Mouse (Mus musculus) hindbrain, embryonic 14.5 days (tissue): ENCODE results near the gene Cmtm6. TPM values are rescaled to one million over a fixed set of nuclear protein-coding genes. Genes with fewer than 3 reads are reported as not detected.

Experiments
- ATAC-seq: fragments of 200-750 bp; cut with Nextera tagmentation; 2 replicates; pipeline ENCODE4 v1.8.0; 2017; ENCODE audit warnings: moderate number of reproducible peaks, mild to moderate bottlenecking, moderate TSS enrichment, moderate library complexity; ENCODE audit not compliant: low FRiP score
- DNase-seq: peaks from one replicate; pipeline ENCODE4 v3.0.0-alpha.2; 2015; ENCODE audit warnings: low spot score
- H3K27ac ChIP-seq: fragments of 300-500 bp; sonication (generic); 2 replicates; pipeline ENCODE4 v1.5.1; 2014; ENCODE audit warnings: mild to moderate bottlenecking, moderate library complexity
- H3K27me3 ChIP-seq: fragments of 300-500 bp; sonication (generic); 2 replicates; pipeline ENCODE4 v1.6.1; 2014; ENCODE audit warnings: mild to moderate bottlenecking, low read length, mixed read lengths; ENCODE audit not compliant: control insufficient read depth, insufficient read depth
- H3K36me3 ChIP-seq: fragments of 300-500 bp; sonication (generic); replicated peaks from 2 replicates; pipeline ENCODE4 v1.6.1; 2014; ENCODE audit not compliant: control insufficient read depth, insufficient read depth
- H3K4me1 ChIP-seq: fragments of 300-500 bp; sonication (generic); replicated peaks from 2 replicates; pipeline ENCODE4 v1.6.1; 2014; ENCODE audit warnings: antibody characterized with exemption, low read length, mixed read lengths; ENCODE audit not compliant: control insufficient read depth, insufficient read depth
- H3K4me2 ChIP-seq: fragments of 300-500 bp; sonication (generic); replicated peaks from 2 replicates; pipeline ENCODE4 v1.6.1; 2014; ENCODE audit warnings: mild to moderate bottlenecking, moderate library complexity
- H3K4me3 ChIP-seq: fragments of 300-500 bp; sonication (generic); replicated peaks from 2 replicates; pipeline ENCODE4 v1.5.1; 2014; ENCODE audit warnings: mild to moderate bottlenecking, low read length
- H3K9ac ChIP-seq: fragments of 300-500 bp; sonication (generic); 2 replicates; pipeline ENCODE4 v1.6.1; 2014
- H3K9me3 ChIP-seq: fragments of 300-500 bp; sonication (generic); 2 replicates; pipeline ENCODE4 v1.6.1; 2016; ENCODE audit warnings: low read length; ENCODE audit not compliant: control insufficient read depth
- WGBS: fragments of 180-500 bp; shearing (Covaris S2); extraction: QIAGEN DNeasy Blood & Tissue Kit; methylation state at CpG from one replicate; pipeline ENCODE4 v1.1.7; 2014; 5-methylcytosine and 5-hydroxymethylcytosine counted together
- polyA plus RNA-seq: library from polyadenylated mRNA; unstranded; fragments of >200 nt; fragmentation: Nextera tagmentation; extraction: Ambion mirVana; gene quantifications from 2 replicates; pipeline ENCODE4 v1.2.1, GENCODE M21; 2014

Cmtm6 gene
- polyA plus RNA-seq, 1 experiment from 2014 or later = 21.2 TPM

DNA sequence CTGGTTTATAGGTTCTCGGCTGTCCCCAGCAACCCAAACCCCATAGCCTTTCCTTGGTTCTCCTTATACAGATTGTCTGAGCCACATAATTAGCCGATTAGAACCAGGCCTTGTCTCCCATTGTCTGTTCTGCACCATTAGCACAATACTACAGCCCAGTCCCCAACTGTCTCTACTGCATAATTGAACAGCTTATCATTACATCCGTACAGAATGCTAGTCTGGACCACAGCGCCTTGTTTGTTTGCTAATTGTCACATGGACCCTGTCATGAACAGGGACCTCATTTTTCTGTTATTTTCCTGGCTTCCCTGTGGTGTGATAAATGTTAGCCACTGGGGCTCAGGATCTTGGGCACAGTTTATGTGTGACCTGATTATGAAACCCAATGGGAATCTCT lies 29.0 kb downstream of the Cmtm6 start:
- no peak for DNase-seq
- no peak overlapping the region for H3K4me2 ChIP-seq
- H3K27me3 ChIP-seq = no peaks in the 10 kb centered on the region
- no peak overlapping the region for H3K4me3 ChIP-seq
- H3K9ac ChIP-seq = no peak overlapping the region
- WGBS = 53% methylated on average over 4 of the region's 4 CpGs
- H3K9me3 ChIP-seq = no peaks in the 10 kb centered on the region
- H3K27ac ChIP-seq = no peak overlapping the region
- no peak for ATAC-seq
- H3K4me1 ChIP-seq = no peaks in the 10 kb centered on the region
- no peaks in the 10 kb centered on the region for H3K36me3 ChIP-seq

DNA sequence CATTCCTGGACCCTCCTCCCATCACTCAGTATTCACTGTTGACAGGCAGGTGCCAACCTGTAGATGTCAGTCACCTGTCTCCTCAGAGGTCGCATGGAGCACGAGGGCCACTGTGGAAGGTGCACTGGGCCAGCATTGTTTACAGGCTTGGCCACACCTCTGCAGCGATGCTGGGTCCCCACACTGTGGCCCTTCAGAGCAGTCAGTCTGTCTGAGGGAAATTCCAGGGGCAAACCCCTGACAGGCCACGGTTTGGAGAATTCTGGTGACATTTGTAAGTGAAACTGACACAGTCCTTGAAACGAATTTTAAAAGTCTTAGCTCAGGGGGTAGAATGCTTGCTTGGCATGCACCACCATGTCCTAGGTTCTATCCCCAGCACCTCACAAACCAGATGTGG lies 29.4 kb downstream of the Cmtm6 start:
- Histone ChIP-seq H3K27me3 (no peaks in the 10 kb centered on the region), H3K36me3 (no peaks in the 10 kb centered on the region), H3K9me3 (no peaks in the 10 kb centered on the region), H3K4me2 (no peak overlapping the region), H3K4me3 (no peak overlapping the region), H3K27ac (no peak overlapping the region), H3K4me1 (no peaks in the 10 kb centered on the region), H3K9ac (no peak overlapping the region)
- WGBS = 84% methylated on average over 5 of the region's 5 CpGs
- no peak for DNase-seq
- ATAC-seq = no peak

DNA sequence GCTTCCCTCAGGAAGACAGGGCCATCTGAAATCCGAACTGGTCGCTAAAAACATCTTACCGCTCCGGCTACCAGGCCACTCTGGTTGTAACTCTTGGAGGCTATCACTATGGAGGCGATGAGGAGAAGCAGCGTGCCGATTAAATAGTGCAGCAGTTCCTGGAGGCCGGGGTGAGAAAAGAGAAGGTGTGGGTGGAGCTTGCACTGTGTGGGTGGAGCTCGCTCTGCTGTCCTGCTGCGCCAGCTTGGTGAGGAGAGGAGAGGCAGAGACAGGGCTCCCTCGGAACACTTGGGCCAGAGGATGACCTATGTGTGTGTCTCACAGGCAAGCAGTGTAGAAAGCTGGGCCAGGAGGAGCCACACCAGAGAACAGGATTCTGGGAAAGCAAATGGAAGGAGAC lies 30.9 kb downstream of the Cmtm6 start:
- H3K36me3 ChIP-seq = no peaks in the 10 kb centered on the region
- WGBS = 72% methylated on average over 11 of the region's 11 CpGs

DNA sequence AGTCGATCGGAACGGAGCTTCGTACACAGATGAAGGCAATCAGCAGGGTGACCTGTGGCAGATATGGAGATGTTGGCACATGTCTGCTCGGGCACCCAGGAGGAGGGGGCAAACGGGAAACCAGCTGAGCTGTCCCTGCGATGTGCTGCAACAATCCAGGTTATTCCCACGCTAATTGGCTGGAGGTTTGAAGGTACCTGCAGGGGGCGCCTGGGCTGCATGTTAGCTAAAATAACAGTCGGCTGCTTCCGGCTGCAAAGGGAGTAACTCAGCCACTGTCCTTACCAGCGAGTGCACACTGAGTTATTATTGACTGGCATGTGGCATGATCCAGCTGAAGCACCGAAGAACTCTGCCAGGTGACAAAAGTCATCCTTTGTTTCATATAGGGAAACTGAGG lies 32.4 kb downstream of the Cmtm6 start:
- no peaks in the 10 kb centered on the region for H3K27me3 ChIP-seq
- no peak overlapping the region for H3K27ac ChIP-seq
- ATAC-seq (no peak), DNase-seq (peak; percentile 42)
- no peaks in the 10 kb centered on the region for H3K9me3 ChIP-seq
- no peak overlapping the region for H3K9ac ChIP-seq
- no peaks in the 10 kb centered on the region for H3K36me3 ChIP-seq
- 60% methylated on average over 13 of the region's 13 CpGs for WGBS
- 0 out of 2 replicates have a peak, but pooled peaks cover 6% of the 10 kb centered on the region for H3K4me1 ChIP-seq
- H3K4me2 ChIP-seq = no peak overlapping the region
- H3K4me3 ChIP-seq = no peak overlapping the region

More for the DNA sequence above, 30.9 kb downstream of the Cmtm6 start:
- Histone ChIP-seq H3K27me3 (no peaks in the 10 kb centered on the region), H3K9me3 (no peaks in the 10 kb centered on the region), H3K27ac (no peak overlapping the region), H3K4me1 (no peaks in the 10 kb centered on the region), H3K9ac (no peak overlapping the region), H3K4me3 (no peak overlapping the region), H3K4me2 (no peak overlapping the region)
- DNase-seq = no peak
- no peak for ATAC-seq

DNA sequence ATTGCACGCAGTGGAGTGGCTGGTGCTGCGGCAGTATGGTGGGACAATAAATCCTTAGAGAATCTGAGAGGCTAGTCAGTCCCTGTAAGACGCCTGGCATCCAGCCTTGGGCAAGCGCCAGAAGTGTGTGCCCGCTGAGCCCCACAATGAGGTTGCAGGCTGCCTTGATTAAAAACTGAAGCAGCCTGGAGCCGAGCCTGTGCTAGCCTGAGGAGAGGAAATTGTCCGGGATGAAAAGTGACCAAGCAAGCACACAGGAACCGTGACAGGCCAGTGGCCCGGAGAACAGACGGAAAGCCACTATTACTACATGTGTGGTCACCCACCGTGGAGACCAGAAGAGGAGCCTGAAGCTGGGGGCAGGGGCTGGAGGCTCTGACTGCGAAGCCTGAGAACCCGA lies 36.1 kb downstream of the Cmtm6 start:
- peak overlapping the region; percentile 11; the same call in 1 of the 2 replicates for H3K27ac ChIP-seq
- ATAC-seq = peak; percentile 74; the same call in 1 of the 2 replicates
- no peak overlapping the region for H3K4me3 ChIP-seq
- DNase-seq = peak; percentile 71
- no peaks in the 10 kb centered on the region for H3K27me3 ChIP-seq
- H3K9ac ChIP-seq = no peak overlapping the region
- H3K4me2 ChIP-seq = no peak overlapping the region
- no peaks in the 10 kb centered on the region for H3K36me3 ChIP-seq
- H3K9me3 ChIP-seq = no peaks in the 10 kb centered on the region
- 40% methylated on average over 13 of the region's 13 CpGs for WGBS
- H3K4me1 ChIP-seq = 0 out of 2 replicates have a peak, but pooled peaks cover 6% of the 10 kb centered on the region

DNA sequence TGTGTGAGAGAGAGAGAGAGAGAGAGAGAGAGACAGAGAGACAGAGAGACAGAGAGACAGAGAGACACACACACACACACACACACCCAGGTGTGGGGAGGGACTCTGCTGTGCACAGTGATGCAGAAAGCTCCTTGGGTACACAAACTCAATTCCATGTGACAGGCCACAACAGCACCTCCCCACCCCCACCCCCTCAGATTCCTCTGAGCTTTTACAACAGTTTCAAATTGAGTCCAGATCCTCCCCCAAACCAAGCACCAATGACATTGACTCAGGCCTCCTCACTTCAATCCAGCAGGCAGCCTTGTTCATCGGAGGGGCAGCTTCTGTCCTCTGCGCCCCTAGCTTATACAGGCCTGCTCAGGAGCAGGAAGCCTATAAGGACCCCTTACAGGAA lies 36.6 kb downstream of the Cmtm6 start:
- Histone ChIP-seq H3K27ac (peak overlapping the region; percentile 11; the same call in 1 of the 2 replicates), H3K27me3 (no peaks in the 10 kb centered on the region), H3K9me3 (no peaks in the 10 kb centered on the region), H3K4me2 (no peak overlapping the region), H3K4me3 (no peak overlapping the region), H3K36me3 (no peaks in the 10 kb centered on the region), H3K9ac (no peak overlapping the region), H3K4me1 (0 out of 2 replicates have a peak, but pooled peaks cover 6% of the 10 kb centered on the region)
- DNase-seq (no peak), ATAC-seq (no peak)
- 74% methylated on average over 2 of the region's 2 CpGs for WGBS

DNA sequence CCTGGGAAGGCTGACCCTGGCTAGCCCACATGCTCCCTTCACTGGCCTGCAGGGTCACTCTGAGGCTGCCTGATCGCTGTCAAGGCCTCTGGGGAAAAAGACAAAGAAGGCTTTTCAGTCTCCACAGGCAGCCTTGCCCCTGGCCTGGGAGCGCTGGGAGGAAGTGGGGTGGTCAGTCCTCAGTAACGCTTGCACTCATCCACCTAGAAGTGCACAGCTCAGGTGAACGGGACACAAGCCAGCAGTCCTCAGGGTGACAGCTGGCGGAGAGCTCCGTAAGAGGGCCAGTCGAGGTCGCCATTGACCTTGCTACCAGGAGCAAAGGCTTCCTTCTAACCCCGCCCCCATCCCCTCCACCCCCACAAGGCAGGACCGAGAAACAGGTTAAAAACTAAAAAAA lies 37.1 kb downstream of the Cmtm6 start:
- Histone ChIP-seq H3K36me3 (no peaks in the 10 kb centered on the region), H3K4me3 (no peak overlapping the region), H3K4me1 (0 out of 2 replicates have a peak, but pooled peaks cover 6% of the 10 kb centered on the region), H3K9ac (no peak overlapping the region), H3K9me3 (no peaks in the 10 kb centered on the region), H3K27ac (no peak overlapping the region), H3K27me3 (no peaks in the 10 kb centered on the region), H3K4me2 (no peak overlapping the region)
- WGBS = 55% methylated on average over 10 of the region's 10 CpGs
- DNase-seq = no peak
- no peak for ATAC-seq

DNA sequence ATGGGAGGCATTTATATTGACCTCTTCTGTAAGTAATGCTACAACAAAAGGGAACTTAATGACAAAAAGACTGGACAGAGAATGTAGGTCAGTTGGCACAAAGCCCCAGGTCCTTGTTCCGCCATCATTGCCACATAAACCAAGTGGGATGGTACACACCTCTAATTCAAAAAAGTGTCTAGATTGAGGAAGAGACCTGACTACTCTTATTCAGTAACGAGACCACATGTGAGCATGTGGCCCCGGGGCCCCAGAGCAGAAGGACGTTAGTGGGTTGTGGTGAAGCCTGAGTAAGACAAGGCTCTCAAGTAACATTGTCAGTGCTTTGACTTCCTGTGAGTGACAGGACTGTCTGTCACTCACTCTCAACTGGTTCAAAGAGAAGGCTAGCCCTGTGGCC lies 39.3 kb downstream of the Cmtm6 start:
- WGBS = 89% methylated on average over 4 of the region's 4 CpGs
- no peak overlapping the region for H3K4me2 ChIP-seq
- DNase-seq (no peak), ATAC-seq (no peak)
- 0 out of 2 replicates have a peak, but pooled peaks cover 6% of the 10 kb centered on the region for H3K4me1 ChIP-seq
- no peaks in the 10 kb centered on the region for H3K9me3 ChIP-seq
- H3K9ac ChIP-seq = no peak overlapping the region
- H3K27ac ChIP-seq = no peak overlapping the region
- no peaks in the 10 kb centered on the region for H3K27me3 ChIP-seq
- no peaks in the 10 kb centered on the region for H3K36me3 ChIP-seq
- no peak overlapping the region for H3K4me3 ChIP-seq

DNA sequence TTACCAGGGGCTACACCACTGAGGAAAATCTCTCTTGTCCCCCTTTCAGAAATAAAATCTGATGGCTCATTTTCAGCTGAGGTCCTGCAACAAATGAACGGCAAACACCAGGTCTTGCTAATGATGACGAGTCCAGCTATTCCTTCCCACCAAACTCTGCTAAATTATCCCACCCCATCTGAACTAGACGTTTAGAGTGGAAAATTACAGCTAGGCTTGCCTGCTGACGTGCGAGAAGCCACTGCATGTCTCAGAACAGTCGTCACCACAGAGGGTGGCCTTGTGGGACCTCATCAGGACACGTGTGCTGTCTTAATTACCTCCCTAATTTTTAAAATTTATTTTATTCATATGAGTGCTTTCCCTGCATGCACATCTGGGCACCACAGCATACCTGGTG lies 40.6 kb downstream of the Cmtm6 start:
- Histone ChIP-seq H3K9me3 (no peaks in the 10 kb centered on the region), H3K9ac (no peak overlapping the region), H3K27ac (no peak overlapping the region), H3K36me3 (no peaks in the 10 kb centered on the region), H3K4me2 (no peak overlapping the region), H3K27me3 (no peaks in the 10 kb centered on the region), H3K4me3 (no peak overlapping the region), H3K4me1 (0 out of 2 replicates have a peak, but pooled peaks cover 6% of the 10 kb centered on the region)
- no peak for DNase-seq
- 80% methylated on average over 7 of the region's 7 CpGs for WGBS
- ATAC-seq = no peak

DNA sequence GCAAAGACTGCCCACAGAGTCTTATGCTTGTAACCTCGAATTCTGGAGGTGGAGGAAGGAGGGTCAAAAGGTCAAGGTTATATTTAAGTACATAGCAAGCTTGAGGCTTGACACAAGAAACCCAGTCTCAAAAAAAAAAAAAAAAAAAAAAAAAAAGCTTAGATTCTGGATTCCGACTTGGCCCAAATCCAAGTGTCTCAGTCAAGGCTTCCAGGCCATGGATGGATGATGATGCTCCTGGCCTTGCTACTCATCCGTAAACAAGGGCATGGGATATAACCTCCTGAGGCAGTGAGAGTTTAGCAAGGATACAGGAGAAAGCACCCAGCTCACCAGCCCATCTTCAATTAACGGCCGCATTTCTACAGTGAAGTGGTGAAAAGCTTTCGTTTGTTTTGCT lies 43.7 kb downstream of the Cmtm6 start:
- Histone ChIP-seq H3K9ac (no peak overlapping the region), H3K27me3 (no peaks in the 10 kb centered on the region), H3K4me3 (no peak overlapping the region), H3K27ac (no peak overlapping the region), H3K4me2 (no peak overlapping the region), H3K36me3 (no peaks in the 10 kb centered on the region), H3K9me3 (no peaks in the 10 kb centered on the region), H3K4me1 (no peaks in the 10 kb centered on the region)
- no peak for DNase-seq
- ATAC-seq = no peak
- 79% methylated on average over 6 of the region's 6 CpGs for WGBS
